Mouse (Mus musculus) kidney, adult 2 months (tissue): ENCODE results near the gene Csnk2b.

ENCODE experiments used
- CTCF ChIP-seq: fragments of 200-500 bp; conservative IDR thresholded peaks from 2 replicates; pipeline ENCODE4 v1.5.1; 2011; ENCODE audit warnings: low read depth, mild to moderate bottlenecking, control low read depth, low read length, moderate library complexity, mixed read lengths; ENCODE audit not compliant: insufficient read depth, insufficient read length
- POLR2A ChIP-seq: fragments of 200-500 bp; IDR thresholded peaks from one replicate; pipeline ENCODE4 v1.6.1; 2011; ENCODE audit warnings: low read depth, low read length, control low read depth

DNA sequence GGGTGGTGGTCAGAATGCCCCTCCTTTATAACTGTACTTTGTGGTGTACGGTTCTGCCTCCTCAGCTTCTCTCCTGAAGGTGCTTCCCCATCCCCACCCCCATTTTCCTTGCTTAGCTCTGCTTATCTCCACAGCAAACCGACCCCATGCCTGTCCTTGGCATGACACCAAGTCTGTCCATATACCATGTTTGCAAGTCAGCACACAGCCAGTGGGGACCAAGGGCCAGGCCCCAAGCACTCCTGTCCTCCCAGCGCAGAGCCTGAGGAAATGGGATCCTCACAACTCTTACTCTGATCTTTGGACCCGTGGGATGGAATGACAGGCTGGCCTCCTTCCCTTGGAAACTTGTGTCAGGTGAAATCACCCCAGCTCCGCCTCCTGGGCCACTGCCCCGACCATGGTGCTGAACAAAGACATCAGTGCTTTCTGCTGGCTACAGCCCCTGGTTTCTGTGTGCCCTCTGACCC is 18.6 kb downstream of the Csnk2b start:
- no peak for TF ChIP-seq POLR2A
- no peak for TF ChIP-seq CTCF
